ENCODE assay signal across 23 mouse cellular contexts in the genomic region with DNA sequence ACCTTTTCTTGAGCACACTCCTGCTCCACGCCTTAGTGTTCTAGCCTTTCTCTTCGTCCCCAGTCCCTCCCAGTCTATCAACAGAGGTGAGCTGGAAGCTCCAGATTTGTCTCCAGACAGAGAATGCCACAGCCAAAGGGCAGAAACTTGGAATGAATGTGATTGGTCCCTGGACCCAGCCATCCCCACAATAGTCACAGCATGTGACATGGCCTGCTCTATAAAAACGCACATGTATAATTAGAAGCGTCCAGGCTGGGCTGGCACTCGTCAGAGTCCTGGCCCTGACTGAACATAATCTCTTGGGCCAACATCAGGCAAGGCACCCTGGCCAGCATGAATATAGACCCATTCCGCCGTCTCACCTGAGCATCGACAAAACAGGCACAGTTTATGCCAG. TPM values are rescaled to one million over a fixed set of nuclear protein-coding genes. Genes with fewer than 3 reads are reported as not detected.
DNase-seq lines count a peak whose midpoint lies in the region; ATAC-seq and TF ChIP-seq lines count a peak whose summit lies in the region.
"Had no signal": no experiment of that assay in that cellular context is flagged by ENCODE, and none has a peak within 500 bp of the region (broad histone marks: within the 10 kb centered on the region; RNA-seq: fewer than 3 reads in every experiment).

No protein-coding gene starts in this region.

- no peak for ATAC-seq in hindbrain, embryonic 12.5 days (ENCODE audit: low FRiP score)
- no peak for ATAC-seq in hindbrain, embryonic 11.5 days (ENCODE audit: low FRiP score)
- no peak for ATAC-seq in heart, embryonic 12.5 days (ENCODE audit: insufficient number of reproducible peaks, low FRiP score)
- no peak for ATAC-seq in frontal cortex, adult (ENCODE audit: low TSS enrichment)
- ATAC-seq: activated CD4-positive, CD25-positive, alpha-beta regulatory T cell, adult 4 months; forebrain, embryonic 13.5 days; inflammation-experienced regulatory T-cells, adult 6 months; midbrain, embryonic 13.5 days had no signal

- peak overlapping the region; percentile 23; the same call in 1 of the 2 replicates for H3K27ac ChIP-seq in hindbrain, embryonic 12.5 days
- no peak overlapping the region for H3K27ac ChIP-seq in hindbrain, embryonic 11.5 days (ENCODE audit: low read depth, low read length)
- H3K27ac ChIP-seq in heart, embryonic 12.5 days (ENCODE audit: poor library complexity, severe bottlenecking) = peak overlapping the region; percentile 40; the same call in 1 of the 2 replicates
- H3K27ac ChIP-seq: embryonic facial prominence, embryonic 15.5 days; forebrain, embryonic 13.5 days; kidney, embryonic 15.5 days; midbrain, embryonic 13.5 days; neural tube, embryonic 13.5 days had no signal

- no peak overlapping the region for H3K4me3 ChIP-seq in hindbrain, embryonic 12.5 days
- H3K4me3 ChIP-seq in hindbrain, embryonic 11.5 days (ENCODE audit: low read depth, low read length) = no peak overlapping the region
- no peak overlapping the region for H3K4me3 ChIP-seq in heart, embryonic 12.5 days
- no peak overlapping the region for H3K4me3 ChIP-seq in myocyte
- H3K4me3 ChIP-seq: embryonic facial prominence, embryonic 15.5 days; forebrain, embryonic 13.5 days; kidney, embryonic 15.5 days; liver, embryonic 15.5 days; midbrain, embryonic 13.5 days; neural tube, embryonic 13.5 days had no signal

- H3K27me3 ChIP-seq in hindbrain, embryonic 12.5 days = no peaks in the 10 kb centered on the region
- no peaks in the 10 kb centered on the region for H3K27me3 ChIP-seq in hindbrain, embryonic 11.5 days (ENCODE audit: control insufficient read depth, insufficient read depth, low read length)
- no peaks in the 10 kb centered on the region for H3K27me3 ChIP-seq in heart, embryonic 12.5 days (replicated peaks)
- no peaks in the 10 kb centered on the region for H3K27me3 ChIP-seq in myocyte (ENCODE audit: control insufficient read depth, insufficient read depth, insufficient read length)
- H3K27me3 ChIP-seq: embryonic facial prominence, embryonic 15.5 days; forebrain, embryonic 13.5 days; kidney, embryonic 15.5 days; liver, embryonic 15.5 days; midbrain, embryonic 13.5 days; neural tube, embryonic 13.5 days had no signal

- H3K79me2 ChIP-seq in myocyte (ENCODE audit: control insufficient read depth, insufficient read depth) = peaks cover 51% of the 10 kb centered on the region

- H3K4me2 ChIP-seq in hindbrain, embryonic 12.5 days (replicated peaks) = no peak overlapping the region
- no peak overlapping the region for H3K4me2 ChIP-seq in hindbrain, embryonic 11.5 days (replicated peaks; ENCODE audit: low read depth, low read length)
- no peak overlapping the region for H3K4me2 ChIP-seq in heart, embryonic 12.5 days
- no peak overlapping the region for H3K4me2 ChIP-seq in myocyte (ENCODE audit: low read depth)
- H3K4me2 ChIP-seq: embryonic facial prominence, embryonic 15.5 days; forebrain, embryonic 13.5 days; kidney, embryonic 15.5 days; liver, embryonic 15.5 days; midbrain, embryonic 13.5 days; neural tube, embryonic 13.5 days had no signal

- 74% methylated on average over 8 of the region's 8 CpGs for WGBS in hindbrain, embryonic 12.5 days
- WGBS in hindbrain, embryonic 11.5 days = 78% methylated on average over 8 of the region's 8 CpGs
- 68% methylated on average over 8 of the region's 8 CpGs for WGBS in heart, embryonic 12.5 days

- H3ac ChIP-seq in myocyte (ENCODE audit: control insufficient read depth, insufficient read length) = no peak overlapping the region

- no peak for DNase-seq in hindbrain, embryonic 11.5 days (ENCODE audit: low spot score)
- peak; percentile 37 for DNase-seq in brain, embryonic 14.5 days (ENCODE audit: low read depth)
- DNase-seq in neural tube, embryonic 10.5 days (ENCODE audit: extremely low spot score, low spot score) = no peak
- DNase-seq: cerebellum, adult 11-12 months; left cerebral cortex, postnatal 4 days; lung, postnatal 4 days; retina, postnatal 1 day; spleen, adult 18-20 months had no signal

- no peak overlapping the region for H3K9ac ChIP-seq in hindbrain, embryonic 12.5 days
- no peak overlapping the region for H3K9ac ChIP-seq in hindbrain, embryonic 11.5 days (ENCODE audit: low read depth, low read length)
- H3K9ac ChIP-seq in heart, embryonic 12.5 days = peak overlapping the region; percentile 9; the same call in 1 of the 2 replicates
- H3K9ac ChIP-seq: embryonic facial prominence, embryonic 15.5 days; forebrain, embryonic 13.5 days; kidney, embryonic 15.5 days; midbrain, embryonic 13.5 days; neural tube, embryonic 13.5 days had no signal

- peaks cover 6% of the 10 kb centered on the region for H3K4me1 ChIP-seq in hindbrain, embryonic 12.5 days
- no peaks in the 10 kb centered on the region for H3K4me1 ChIP-seq in hindbrain, embryonic 11.5 days (replicated peaks; ENCODE audit: control insufficient read depth, insufficient read depth, low read length)
- peaks cover 49% of the 10 kb centered on the region for H3K4me1 ChIP-seq in heart, embryonic 12.5 days (replicated peaks)

- peaks cover 24% of the 10 kb centered on the region for H3K36me3 ChIP-seq in hindbrain, embryonic 12.5 days
- no peaks in the 10 kb centered on the region; the same call in 1 of the 2 replicates for H3K36me3 ChIP-seq in hindbrain, embryonic 11.5 days (ENCODE audit: control insufficient read depth, insufficient read depth, low read length)
- peaks cover 96% of the 10 kb centered on the region for H3K36me3 ChIP-seq in heart, embryonic 12.5 days
- H3K36me3 ChIP-seq in myocyte (ENCODE audit: control insufficient read depth, insufficient read depth) = peaks cover 26% of the 10 kb centered on the region
- H3K36me3 ChIP-seq: neural tube, embryonic 13.5 days had no signal

- no peak for TF ChIP-seq CTCF in brain, embryonic 14.5 days (IDR thresholded peaks at IDR 0.05; ENCODE audit: borderline replicate concordance, extremely low read depth, insufficient read depth, insufficient read length)

- no peaks in the 10 kb centered on the region for H3K9me3 ChIP-seq in hindbrain, embryonic 12.5 days (replicated peaks)
- no peaks in the 10 kb centered on the region for H3K9me3 ChIP-seq in hindbrain, embryonic 11.5 days (ENCODE audit: control insufficient read depth, low read length)
- no peaks in the 10 kb centered on the region for H3K9me3 ChIP-seq in heart, embryonic 12.5 days (replicated peaks)
- H3K9me3 ChIP-seq: embryonic facial prominence, embryonic 15.5 days; forebrain, embryonic 13.5 days; G1E; kidney, embryonic 15.5 days; liver, embryonic 15.5 days; midbrain, embryonic 13.5 days; neural tube, embryonic 13.5 days had no signal

- TF ChIP-seq POLR2A in brain, embryonic 14.5 days (IDR thresholded peaks at IDR 0.05; ENCODE audit: borderline replicate concordance, extremely low read depth, insufficient read depth, insufficient read length, poor library complexity, severe bottlenecking) = no peak
- TF ChIP-seq POLR2A in myocyte (IDR thresholded peaks at IDR 0.05; ENCODE audit: insufficient read length, low read depth) = no peak

TF ChIP-seq in myocyte, 11 proteins besides CTCF, POLR2A, EP300 and RAD21:
- TF ChIP-seq E2F4 (IDR thresholded peaks at IDR 0.05; ENCODE audit: insufficient read depth) (no peak), USF1 (IDR thresholded peaks at IDR 0.05; ENCODE audit: low read depth) (peak; percentile 21), MYOG (IDR thresholded peaks at IDR 0.05; ENCODE audit: control insufficient read depth in 1 of 3, insufficient read depth in 1 of 3, insufficient read length in 2 of 3, low read depth in 2 of 3) (no peak), POLR2AphosphoS2 (IDR thresholded peaks at IDR 0.05; ENCODE audit: insufficient read length, low read depth) (no peak), CEBPB (IDR thresholded peaks at IDR 0.05; ENCODE audit: insufficient read depth, poor library complexity, severe bottlenecking) (no peak), MAX (IDR thresholded peaks at IDR 0.05; ENCODE audit: low read depth) (no peak)
TF ChIP-seq in myocyte: peak in this region for 1.

RNA-seq across cellular contexts. Expression of a gene that starts 6.6 kb away (rescaled TPM):
- polyA plus RNA-seq in hindbrain, embryonic 12.5 days (2016; fragmentation: Nextera tagmentation; extraction: Ambion mirVana) = 2.9 and 4.6 TPM in 2 replicates
- polyA plus RNA-seq in hindbrain, embryonic 11.5 days (2014; fragmentation: Nextera tagmentation; extraction: Ambion mirVana) = 3.4 and 3.5 TPM in 2 replicates
- polyA plus RNA-seq in brain, embryonic 14.5 days (2012; rRNA removed) = 4.5 and 6.7 TPM in 2 replicates
- polyA plus RNA-seq in heart, embryonic 12.5 days (2016; fragmentation: Nextera tagmentation; extraction: Ambion mirVana) = 10.5 and 13.5 TPM in 2 replicates
- 6.1 TPM for polyA plus RNA-seq in myocyte (2012; fragmentation: generic; extraction: Trizol)

RNA-seq across cellular contexts. Expression of a gene that starts 6.8 kb away (rescaled TPM):
- polyA plus RNA-seq in hindbrain, embryonic 12.5 days (2016; fragmentation: Nextera tagmentation; extraction: Ambion mirVana) = 57.9 and 59.0 TPM in 2 replicates
- polyA plus RNA-seq in hindbrain, embryonic 11.5 days (2014; fragmentation: Nextera tagmentation; extraction: Ambion mirVana) = 73.3 and 84.3 TPM in 2 replicates
- polyA plus RNA-seq in brain, embryonic 14.5 days (2012; rRNA removed) = 31.1 and 76.6 TPM in 2 replicates
- 101 and 105 TPM in 2 replicates for polyA plus RNA-seq in heart, embryonic 12.5 days (2016; fragmentation: Nextera tagmentation; extraction: Ambion mirVana)
- polyA plus RNA-seq in myocyte (2012; fragmentation: generic; extraction: Trizol) = 52.8 TPM

RNA-seq across cellular contexts. Expression of a gene that starts 9.6 kb away (rescaled TPM):
- 0.47 and 0.50 TPM in 2 replicates for polyA plus RNA-seq in hindbrain, embryonic 12.5 days (2016; fragmentation: Nextera tagmentation; extraction: Ambion mirVana)
- polyA plus RNA-seq in hindbrain, embryonic 11.5 days (2014; fragmentation: Nextera tagmentation; extraction: Ambion mirVana) = 0.83 and 1.2 TPM in 2 replicates
- 0.11 and 1.2 TPM in 2 replicates for polyA plus RNA-seq in brain, embryonic 14.5 days (2012; rRNA removed)
- 0.78 and 0.82 TPM in 2 replicates for polyA plus RNA-seq in heart, embryonic 12.5 days (2016; fragmentation: Nextera tagmentation; extraction: Ambion mirVana)
- polyA plus RNA-seq in myocyte (2012; fragmentation: generic; extraction: Trizol) = 0.35 TPM

RNA-seq across cellular contexts. Expression of a gene that starts 9.6 kb away (rescaled TPM):
- 24.2 and 24.4 TPM in 2 replicates for polyA plus RNA-seq in hindbrain, embryonic 12.5 days (2016; fragmentation: Nextera tagmentation; extraction: Ambion mirVana)
- 28.0 and 33.7 TPM in 2 replicates for polyA plus RNA-seq in hindbrain, embryonic 11.5 days (2014; fragmentation: Nextera tagmentation; extraction: Ambion mirVana)
- 12.9 and 13.6 TPM in 2 replicates for polyA plus RNA-seq in brain, embryonic 14.5 days (2012; rRNA removed)
- polyA plus RNA-seq in heart, embryonic 12.5 days (2016; fragmentation: Nextera tagmentation; extraction: Ambion mirVana) = 68.9 and 69.3 TPM in 2 replicates
- polyA plus RNA-seq in myocyte (2012; fragmentation: generic; extraction: Trizol) = 109 TPM

RNA-seq across cellular contexts. Expression of a gene that starts 21.6 kb away (rescaled TPM):
- polyA plus RNA-seq in hindbrain, embryonic 12.5 days (2016; fragmentation: Nextera tagmentation; extraction: Ambion mirVana) = 0.29 and 0.67 TPM in 2 replicates
- polyA plus RNA-seq in hindbrain, embryonic 11.5 days (2014; fragmentation: Nextera tagmentation; extraction: Ambion mirVana) = 1.5 TPM in 1 of 2 replicates, not detected in the other
- polyA plus RNA-seq in brain, embryonic 14.5 days (2012; rRNA removed) = 0.07 and 0.10 TPM in 2 replicates
- 0.71 and 1.7 TPM in 2 replicates for polyA plus RNA-seq in heart, embryonic 12.5 days (2016; fragmentation: Nextera tagmentation; extraction: Ambion mirVana)
- polyA plus RNA-seq in myocyte (2012; fragmentation: generic; extraction: Trizol) = not detected
- polyA plus RNA-seq: C2C12; forebrain, embryonic 13.5 days; gonadal fat pad, adult 2 months; midbrain, embryonic 13.5 days had no signal
